Mouse (Mus musculus) forebrain, embryonic 13.5 days (tissue): ENCODE data around the gene Nfkb1. TPM values are rescaled to one million over a fixed set of nuclear protein-coding genes. Genes with fewer than 3 reads are reported as not detected.

Source experiments
- ATAC-seq: fragments of 200-750 bp; cut with Nextera tagmentation; 2 replicates; pipeline ENCODE4 v1.8.0; 2017
- H3K27ac ChIP-seq: fragments of 300-500 bp; sonication (generic); 2 replicates; pipeline ENCODE4 v1.5.1; 2015; ENCODE audit warnings: inconsistent platforms, mild to moderate bottlenecking, moderate library complexity
- H3K27me3 ChIP-seq: fragments of 300-500 bp; sonication (generic); 2 replicates; pipeline ENCODE4 v1.6.1; 2015; ENCODE audit warnings: mild to moderate bottlenecking, inconsistent platforms
- H3K36me3 ChIP-seq: fragments of 300-500 bp; sonication (generic); 2 replicates; pipeline ENCODE4 v1.6.1; 2015; ENCODE audit warnings: mild to moderate bottlenecking, inconsistent platforms; ENCODE audit not compliant: poor library complexity, severe bottlenecking
- H3K4me1 ChIP-seq: fragments of 300-500 bp; sonication (generic); 2 replicates; pipeline ENCODE4 v1.6.1; 2015; ENCODE audit warnings: inconsistent platforms
- H3K4me2 ChIP-seq: fragments of 300-500 bp; sonication (generic); 2 replicates; pipeline ENCODE4 v1.6.1; 2015; ENCODE audit warnings: inconsistent platforms, mild to moderate bottlenecking, moderate library complexity
- H3K4me3 ChIP-seq: fragments of 300-500 bp; sonication (generic); 2 replicates; pipeline ENCODE4 v1.5.1; 2015; ENCODE audit warnings: mild to moderate bottlenecking, inconsistent platforms
- H3K9ac ChIP-seq: fragments of 300-500 bp; sonication (generic); 2 replicates; pipeline ENCODE4 v1.6.1; 2015; ENCODE audit warnings: mild to moderate bottlenecking, inconsistent platforms
- H3K9me3 ChIP-seq: fragments of 300-500 bp; sonication (generic); replicated peaks from 2 replicates; pipeline ENCODE4 v1.6.1; 2016; ENCODE audit warnings: inconsistent platforms
- WGBS: fragments of 180-500 bp; shearing (Covaris S2); methylation state at CpG from one replicate; pipeline ENCODE4 v1.1.7; 2015; 5-methylcytosine and 5-hydroxymethylcytosine counted together
- polyA plus RNA-seq: library from polyadenylated mRNA; unstranded; fragments of >200 nt; fragmentation: Nextera tagmentation; extraction: Ambion mirVana; gene quantifications from 2 replicates; pipeline ENCODE4 v1.2.1, GENCODE M21; 2015

Nfkb1 gene
- polyA plus RNA-seq, 1 experiment from 2014 or later: 8.0 TPM

- H3K9me3 ChIP-seq: no peaks in the 10 kb centered on the region
- H3K36me3 ChIP-seq: no peaks in the 10 kb centered on the region
- H3K4me2 ChIP-seq: no peak overlapping the region
- H3K27me3 ChIP-seq: no peaks in the 10 kb centered on the region
- no peaks in the 10 kb centered on the region for H3K4me1 ChIP-seq
- no peak overlapping the region for H3K9ac ChIP-seq
- 86% methylated on average over 5 of the region's 5 CpGs for WGBS
- H3K4me3 ChIP-seq: no peak overlapping the region
- H3K27ac ChIP-seq: no peak overlapping the region
- no peak for ATAC-seq
Measured at GRCm38 (mm10) chr3:135568633-135569032, 122.7 kb downstream of the Nfkb1 start.

GRCm38 (mm10) chr3:135567888-135568287 is 123.5 kb downstream of the Nfkb1 start:
- no peaks in the 10 kb centered on the region for H3K27me3 ChIP-seq
- no peak overlapping the region for H3K4me3 ChIP-seq
- no peak overlapping the region for H3K9ac ChIP-seq
- no peaks in the 10 kb centered on the region for H3K9me3 ChIP-seq
- ATAC-seq: no peak
- H3K36me3 ChIP-seq: no peaks in the 10 kb centered on the region
- no peak overlapping the region for H3K4me2 ChIP-seq
- no peak overlapping the region for H3K27ac ChIP-seq
- 56% methylated on average over 6 of the region's 6 CpGs for WGBS
- no peaks in the 10 kb centered on the region for H3K4me1 ChIP-seq

GRCm38 (mm10) chr3:135565306-135565705 is 126.0 kb downstream of the Nfkb1 start:
- H3K4me1 ChIP-seq: no peaks in the 10 kb centered on the region
- no peaks in the 10 kb centered on the region for H3K9me3 ChIP-seq
- no peak overlapping the region for H3K4me3 ChIP-seq
- H3K9ac ChIP-seq: no peak overlapping the region
- H3K27ac ChIP-seq: no peak overlapping the region
- no peaks in the 10 kb centered on the region for H3K36me3 ChIP-seq
- WGBS: 88% methylated on average over 4 of the region's 4 CpGs
- no peak for ATAC-seq
- no peak overlapping the region for H3K4me2 ChIP-seq
- H3K27me3 ChIP-seq: no peaks in the 10 kb centered on the region

- 95% methylated on average over 9 of the region's 9 CpGs for WGBS
- Histone ChIP-seq H3K27me3 (no peaks in the 10 kb centered on the region), H3K9me3 (no peaks in the 10 kb centered on the region), H3K9ac (no peak overlapping the region), H3K4me2 (no peak overlapping the region), H3K27ac (no peak overlapping the region), H3K4me3 (no peak overlapping the region), H3K36me3 (no peaks in the 10 kb centered on the region), H3K4me1 (no peaks in the 10 kb centered on the region)
- no peak for ATAC-seq
Measured at GRCm38 (mm10) chr3:135564706-135565105, 126.6 kb downstream of the Nfkb1 start.

- WGBS: 90% methylated on average over 17 of the region's 17 CpGs
- H3K27ac ChIP-seq: no peak overlapping the region
- no peaks in the 10 kb centered on the region for H3K36me3 ChIP-seq
- no peaks in the 10 kb centered on the region for H3K9me3 ChIP-seq
- no peak overlapping the region for H3K4me2 ChIP-seq
- no peak for ATAC-seq
- no peaks in the 10 kb centered on the region for H3K4me1 ChIP-seq
- no peak overlapping the region for H3K9ac ChIP-seq
- no peaks in the 10 kb centered on the region for H3K27me3 ChIP-seq
- no peak overlapping the region for H3K4me3 ChIP-seq
Measured at GRCm38 (mm10) chr3:135563163-135563689, 128.1 kb downstream of the Nfkb1 start.

- no peaks in the 10 kb centered on the region for H3K27me3 ChIP-seq
- H3K9ac ChIP-seq: no peak overlapping the region
- H3K36me3 ChIP-seq: no peaks in the 10 kb centered on the region
- ATAC-seq: no peak
- no peak overlapping the region for H3K27ac ChIP-seq
- 86% methylated on average over 7 of the region's 7 CpGs for WGBS
- H3K9me3 ChIP-seq: no peaks in the 10 kb centered on the region
- no peak overlapping the region for H3K4me3 ChIP-seq
- H3K4me2 ChIP-seq: no peak overlapping the region
- no peaks in the 10 kb centered on the region for H3K4me1 ChIP-seq
Measured at GRCm38 (mm10) chr3:135562036-135562435, 129.3 kb downstream of the Nfkb1 start.

- peak; percentile 80; the same call in 1 of the 2 replicates for ATAC-seq
- Histone ChIP-seq H3K4me1 (no peaks in the 10 kb centered on the region), H3K9ac (no peak overlapping the region), H3K27me3 (no peaks in the 10 kb centered on the region), H3K27ac (no peak overlapping the region), H3K9me3 (no peaks in the 10 kb centered on the region), H3K4me2 (no peak overlapping the region), H3K4me3 (no peak overlapping the region), H3K36me3 (no peaks in the 10 kb centered on the region)
- 74% methylated on average over 12 of the region's 12 CpGs for WGBS
Measured at GRCm38 (mm10) chr3:135556851-135557662, 134.3 kb downstream of the Nfkb1 start.

- Histone ChIP-seq H3K9me3 (no peaks in the 10 kb centered on the region), H3K36me3 (no peaks in the 10 kb centered on the region), H3K4me3 (no peak overlapping the region), H3K9ac (no peak overlapping the region), H3K27ac (no peak overlapping the region), H3K4me2 (no peak overlapping the region), H3K27me3 (no peaks in the 10 kb centered on the region), H3K4me1 (no peaks in the 10 kb centered on the region)
- 81% methylated on average over 7 of the region's 7 CpGs for WGBS
- ATAC-seq: no peak
Measured at GRCm38 (mm10) chr3:135556052-135556587, 135.2 kb downstream of the Nfkb1 start.

- ATAC-seq: no peak
- Histone ChIP-seq H3K27ac (no peak overlapping the region), H3K27me3 (no peaks in the 10 kb centered on the region), H3K9ac (no peak overlapping the region), H3K36me3 (no peaks in the 10 kb centered on the region), H3K9me3 (no peaks in the 10 kb centered on the region), H3K4me2 (no peak overlapping the region), H3K4me1 (no peaks in the 10 kb centered on the region), H3K4me3 (no peak overlapping the region)
- WGBS: 47% methylated on average over 6 of the region's 6 CpGs
Measured at GRCm38 (mm10) chr3:135555192-135555591, 136.2 kb downstream of the Nfkb1 start.

GRCm38 (mm10) chr3:135552874-135553273 is 138.5 kb downstream of the Nfkb1 start:
- no peak overlapping the region for H3K4me3 ChIP-seq
- 79% methylated on average over 5 of the region's 5 CpGs for WGBS
- H3K4me1 ChIP-seq: no peaks in the 10 kb centered on the region
- no peak overlapping the region for H3K27ac ChIP-seq
- no peaks in the 10 kb centered on the region for H3K36me3 ChIP-seq
- H3K27me3 ChIP-seq: no peaks in the 10 kb centered on the region
- no peak for ATAC-seq
- H3K9me3 ChIP-seq: no peaks in the 10 kb centered on the region
- H3K4me2 ChIP-seq: no peak overlapping the region
- H3K9ac ChIP-seq: no peak overlapping the region

GRCm38 (mm10) chr3:135547298-135547697 is 144.0 kb downstream of the Nfkb1 start:
- Histone ChIP-seq H3K27me3 (no peaks in the 10 kb centered on the region), H3K4me2 (no peak overlapping the region), H3K4me1 (no peaks in the 10 kb centered on the region), H3K9ac (no peak overlapping the region), H3K27ac (no peak overlapping the region), H3K4me3 (no peak overlapping the region), H3K9me3 (no peaks in the 10 kb centered on the region), H3K36me3 (no peaks in the 10 kb centered on the region)
- ATAC-seq: no peak
- WGBS: 39% methylated on average over 8 of the region's 8 CpGs

GRCm38 (mm10) chr3:135546212-135546923 is 145.0 kb downstream of the Nfkb1 start:
- Histone ChIP-seq H3K4me1 (no peaks in the 10 kb centered on the region), H3K36me3 (no peaks in the 10 kb centered on the region), H3K27me3 (no peaks in the 10 kb centered on the region), H3K4me3 (no peak overlapping the region), H3K27ac (no peak overlapping the region), H3K9me3 (no peaks in the 10 kb centered on the region), H3K4me2 (no peak overlapping the region), H3K9ac (no peak overlapping the region)
- ATAC-seq: no peak
- 58% methylated on average over 13 of the region's 13 CpGs for WGBS
